Mouse (Mus musculus) cerebellum, postnatal 25 days (tissue): ENCODE results near the gene N6amt1.

Experiments
- DNase-seq, 2 experiments: peaks; one replicate each; pipeline ENCODE4 v3.0.0; 2021; ENCODE audit warnings: mixed read lengths in 2 of 2

The N6amt1 gene

DNA sequence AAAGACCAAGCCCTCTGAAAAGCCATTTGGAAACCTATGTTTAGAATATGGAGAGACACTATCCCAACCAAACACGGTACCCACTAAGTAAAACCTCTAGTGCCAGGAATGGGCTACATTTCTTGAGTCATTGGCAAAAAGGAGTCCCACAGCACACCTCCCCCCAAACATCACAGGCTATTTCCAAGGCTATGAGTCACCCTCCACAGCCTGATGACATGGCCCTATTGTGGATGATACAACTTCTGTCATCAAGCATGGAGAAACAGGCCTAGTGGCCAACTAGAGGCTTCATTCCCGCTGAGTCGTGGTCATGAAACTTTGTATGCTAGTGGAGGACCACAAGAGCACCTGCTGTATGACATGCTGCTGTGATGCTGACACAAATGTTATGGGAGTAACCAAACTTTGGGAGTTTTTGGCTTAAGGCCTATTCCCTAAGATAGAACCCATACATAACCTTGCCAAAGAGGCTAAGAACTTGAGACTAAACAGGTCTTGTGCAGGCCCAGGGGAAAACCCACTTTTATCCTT is 33.5 kb downstream of the N6amt1 start:
- no peak for DNase-seq

DNA sequence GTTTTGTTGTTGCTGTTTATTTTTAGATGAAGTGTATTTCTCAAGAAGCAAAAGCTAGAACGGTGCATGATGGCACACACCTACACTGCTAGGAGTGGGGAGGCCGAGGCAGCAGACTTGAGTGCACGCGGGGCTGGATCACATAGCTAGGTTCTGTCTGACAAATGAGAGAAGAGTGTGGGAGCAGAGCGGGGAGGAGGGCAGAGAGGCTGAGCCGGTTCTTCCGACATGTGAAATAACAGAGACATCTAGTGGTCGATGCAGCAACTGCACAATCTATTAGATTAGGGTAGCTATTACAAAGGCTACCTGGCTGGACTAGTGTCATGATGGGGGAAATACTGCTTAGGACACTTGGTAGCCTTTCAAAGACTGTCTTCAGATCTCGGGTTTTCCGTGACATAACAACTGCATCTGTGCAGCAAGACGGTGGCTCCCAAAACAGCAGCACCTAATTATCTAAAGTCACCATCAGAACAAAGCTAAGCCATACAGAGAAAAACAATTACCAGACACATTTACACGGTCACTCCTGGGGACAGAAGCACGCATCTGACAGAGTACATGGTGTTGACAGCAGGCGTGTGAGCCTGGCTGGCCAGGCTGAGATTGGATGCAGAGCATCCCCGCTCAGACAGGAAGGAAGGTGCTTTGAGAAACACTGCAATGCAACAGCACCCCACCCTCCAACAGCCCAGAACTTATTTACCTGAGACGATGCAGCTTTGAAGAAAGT is 40.0 kb downstream of the N6amt1 start:
- DNase-seq, result peak; percentile 58 to 81

DNA sequence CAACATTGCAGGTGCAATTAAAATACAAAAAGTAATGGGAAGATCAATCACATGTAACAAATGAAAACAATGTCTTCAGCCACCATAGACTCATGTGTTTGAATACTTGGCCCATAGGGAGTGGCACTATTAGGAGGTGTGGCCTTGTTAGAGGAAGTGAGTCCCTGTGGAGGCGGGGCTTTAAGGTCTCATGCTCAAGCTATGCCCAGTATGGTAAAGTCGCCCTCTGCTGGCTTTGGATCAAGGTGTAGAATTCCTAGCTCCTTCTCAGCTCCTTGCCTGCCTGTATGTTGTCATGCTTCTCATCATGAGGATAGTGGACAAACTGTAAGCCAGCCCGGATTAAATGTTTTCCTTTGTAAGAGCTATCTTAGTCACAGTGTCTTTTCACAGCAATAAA is 51.0 kb downstream of the N6amt1 start:
- DNase-seq, result no peak
